Mouse (Mus musculus): ENCODE data around the gene Ptprj.

Ptprj gene

GRCm38 (mm10) chr2:90580236-90581005, at the start of gene Ptprj:
Gene Ptprj, minus strand, starts transcription at chr2:90580647.
- DNase-seq (ENCODE audit: low read depth): no peak

GRCm38 (mm10) chr2:90629552-90629951, 49.1 kb upstream of the Ptprj start:
- no peak for DNase-seq (ENCODE audit: low read depth)

GRCm38 (mm10) chr2:90628261-90628660, 47.8 kb upstream of the Ptprj start:
- no peak for DNase-seq (ENCODE audit: low read depth)

GRCm38 (mm10) chr2:90624920-90625319, 44.5 kb upstream of the Ptprj start:
- peak; percentile 74 for DNase-seq (ENCODE audit: low read depth)

DNA sequence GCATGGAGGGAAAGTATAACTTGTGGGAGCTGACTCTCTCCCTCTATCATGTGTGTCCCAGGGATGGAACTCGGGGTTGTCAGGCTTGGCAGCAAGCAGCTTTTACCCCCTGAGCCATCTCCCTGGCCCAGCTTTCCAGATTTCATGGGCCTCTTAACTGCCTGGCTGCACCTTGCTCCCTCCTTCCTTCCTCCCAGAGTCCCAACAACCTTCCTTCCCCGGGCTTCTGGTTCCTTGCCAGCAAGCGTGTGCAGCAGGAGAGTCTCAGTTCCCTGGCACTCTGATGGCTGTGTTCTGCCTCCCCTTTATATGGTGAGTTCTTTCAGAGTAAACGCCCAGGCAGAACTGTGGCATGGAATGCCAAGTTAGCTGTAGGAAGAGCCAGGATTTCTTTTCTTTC, 43.9 kb upstream of the Ptprj start:
- no peak for DNase-seq (ENCODE audit: low read depth)

- no peak for DNase-seq (ENCODE audit: low read depth)
These were observed 40.4 kb upstream of the Ptprj start for GRCm38 (mm10) chr2:90620815-90621214.

DNA sequence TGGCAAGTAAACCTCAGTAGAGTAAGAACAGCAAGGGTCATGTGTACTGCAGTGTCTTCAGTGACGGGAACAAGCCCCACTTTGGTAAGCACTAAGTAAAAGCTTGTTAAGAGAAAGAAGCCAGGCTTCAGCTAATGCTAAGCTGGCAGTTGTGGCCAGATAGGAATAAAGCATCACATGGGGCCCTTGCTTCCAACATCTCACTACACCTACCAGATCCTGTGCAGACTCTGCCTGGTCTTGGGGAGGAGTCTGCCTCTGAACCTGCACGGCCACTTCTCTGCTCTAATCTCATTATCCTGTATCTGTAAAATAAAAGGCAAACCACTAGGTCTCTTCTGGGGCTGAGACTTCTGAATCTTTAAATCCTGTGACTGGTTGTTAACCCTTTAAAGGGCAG, 39.2 kb upstream of the Ptprj start:
- DNase-seq (ENCODE audit: low read depth): no peak

GRCm38 (mm10) chr2:90614651-90615171, 34.3 kb upstream of the Ptprj start:
- DNase-seq (ENCODE audit: low read depth): no peak

DNA sequence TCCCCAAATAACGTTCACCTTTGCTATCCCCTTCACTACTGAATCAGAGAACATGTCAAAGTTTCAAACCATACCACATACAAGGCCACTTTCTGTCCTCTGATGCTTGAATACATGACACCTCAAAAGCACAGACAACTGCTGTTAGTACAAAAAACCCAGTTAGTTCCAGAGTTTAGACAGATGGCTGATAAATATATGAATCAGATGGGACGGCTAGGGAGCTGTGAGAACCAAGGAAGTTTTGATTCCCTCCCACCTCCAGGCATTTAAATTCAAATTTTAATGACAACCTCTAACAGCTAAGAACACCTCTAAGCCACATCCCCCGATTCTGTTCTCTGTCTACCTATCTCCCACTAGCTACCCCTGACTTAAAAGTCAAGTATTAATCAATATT, 33.1 kb upstream of the Ptprj start:
- DNase-seq (ENCODE audit: low read depth): no peak

DNA sequence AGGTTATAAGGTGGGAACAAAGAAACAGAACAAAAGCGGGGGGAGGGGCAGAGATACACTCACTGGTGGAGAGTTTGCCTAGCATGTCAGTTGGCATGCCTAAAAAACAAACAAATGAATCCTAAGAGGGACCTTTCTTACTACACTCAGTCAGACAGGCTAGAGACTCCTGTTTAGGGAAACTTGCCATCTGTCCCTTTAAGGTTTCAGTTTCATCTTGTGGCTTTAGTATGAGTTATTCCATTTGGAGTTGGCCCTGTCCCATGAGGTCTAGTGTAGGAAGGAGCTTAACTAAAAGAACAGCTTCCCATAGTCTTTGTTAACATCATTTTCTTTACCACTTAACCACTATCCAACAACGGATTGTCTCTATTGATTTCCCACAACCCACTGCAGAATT, 32.6 kb upstream of the Ptprj start:
- no peak for DNase-seq (ENCODE audit: low read depth)

DNA sequence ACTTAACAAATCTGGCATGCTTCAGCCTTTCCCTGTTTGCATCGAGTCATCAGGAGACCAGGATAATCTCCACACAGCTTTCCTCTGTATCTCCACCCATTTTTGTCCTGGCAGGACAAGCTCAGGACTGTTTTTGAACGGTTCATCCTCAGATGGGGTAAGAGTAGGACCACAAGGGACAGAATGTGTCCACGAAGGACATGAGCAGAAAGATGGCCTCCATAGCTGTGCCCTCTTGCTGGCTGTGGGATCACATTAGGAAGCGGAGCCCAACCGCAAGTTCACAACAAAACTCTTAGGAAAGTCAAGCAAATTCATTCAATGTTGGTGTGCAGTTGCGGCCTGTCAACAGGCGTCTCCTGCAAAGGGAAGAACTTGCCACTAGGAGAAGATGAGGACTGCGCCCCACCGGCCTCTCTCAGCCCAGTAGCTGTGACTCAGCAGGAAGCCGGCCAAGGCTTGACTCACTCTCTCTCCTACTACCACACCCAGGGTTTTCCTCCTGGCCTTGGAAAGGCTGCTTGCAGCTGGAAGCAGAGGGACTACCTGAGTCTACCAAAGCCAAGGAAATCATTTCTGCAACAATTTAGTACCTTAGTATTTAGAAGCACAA, 31.6 kb upstream of the Ptprj start:
- DNase-seq (ENCODE audit: low read depth): peak; percentile 43

GRCm38 (mm10) chr2:90601056-90601455, 20.6 kb upstream of the Ptprj start:
- DNase-seq (ENCODE audit: low read depth): no peak

DNA sequence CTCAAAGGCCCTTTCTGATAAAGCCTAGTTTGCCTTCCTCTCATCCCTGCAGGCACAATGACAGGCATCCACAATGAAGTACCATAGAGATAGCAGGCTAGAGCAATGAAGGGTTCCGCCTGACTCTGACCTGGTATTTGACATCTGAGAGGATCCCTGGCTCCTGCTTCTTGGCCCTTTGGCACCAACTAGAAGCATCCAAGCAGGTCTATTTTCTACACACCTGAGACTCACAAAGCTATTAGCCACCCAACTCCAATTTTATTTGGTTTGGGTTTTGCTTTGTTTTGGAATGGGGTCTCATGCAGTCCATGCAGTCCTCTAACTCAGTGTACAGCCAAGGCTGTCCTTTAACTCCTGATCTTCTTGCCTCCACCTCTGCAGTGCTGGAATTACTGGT, 7.7 kb upstream of the Ptprj start:
- DNase-seq (ENCODE audit: low read depth): no peak

- no peak for DNase-seq (ENCODE audit: low read depth)
These were observed 4.1 kb upstream of the Ptprj start for GRCm38 (mm10) chr2:90584506-90584905.

DNA sequence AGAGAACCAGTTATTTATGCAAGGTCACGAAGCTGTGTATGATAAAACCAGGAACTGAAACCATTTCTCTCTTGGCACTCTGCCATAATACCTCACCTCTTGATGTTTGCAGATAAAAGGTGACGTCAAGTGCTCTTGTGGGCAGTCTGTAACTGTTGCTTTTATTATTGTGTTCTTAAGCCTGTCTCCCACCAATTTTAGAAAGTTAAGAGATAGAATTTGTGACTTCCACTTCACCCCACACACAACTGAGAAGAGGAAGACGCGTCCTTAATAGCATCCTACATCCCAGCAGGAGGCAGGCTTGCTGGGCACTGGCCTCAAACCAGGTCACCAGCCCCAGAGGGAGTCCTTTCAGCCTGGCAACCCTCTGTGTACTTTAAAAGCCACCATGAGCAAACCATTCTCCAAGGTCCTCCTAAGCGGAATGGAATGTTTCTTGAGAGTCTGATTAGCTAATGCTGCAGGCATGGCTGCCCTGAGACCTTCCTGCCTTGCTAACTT, 3.2 kb upstream of the Ptprj start:
- DNase-seq (ENCODE audit: low read depth): no peak

DNA sequence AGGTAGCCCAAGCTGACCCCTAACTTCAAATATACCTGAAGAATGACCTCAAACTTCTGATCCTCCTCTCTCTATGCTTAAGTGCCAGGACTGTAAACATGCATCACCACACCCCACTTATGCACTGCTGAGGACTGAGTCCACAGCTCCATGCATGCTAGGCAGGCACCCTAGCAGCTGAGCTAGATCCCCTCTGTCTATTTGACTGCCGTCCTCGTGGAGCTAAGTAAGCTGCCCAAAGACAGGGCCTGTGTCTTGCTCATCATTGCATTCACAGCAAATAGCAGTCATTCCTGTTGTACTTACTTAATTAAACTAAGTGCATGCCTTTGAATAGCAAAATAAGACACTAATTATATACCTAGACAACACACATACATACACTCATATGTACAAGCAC, 2.4 kb upstream of the Ptprj start:
- no peak for DNase-seq (ENCODE audit: low read depth)

DNA sequence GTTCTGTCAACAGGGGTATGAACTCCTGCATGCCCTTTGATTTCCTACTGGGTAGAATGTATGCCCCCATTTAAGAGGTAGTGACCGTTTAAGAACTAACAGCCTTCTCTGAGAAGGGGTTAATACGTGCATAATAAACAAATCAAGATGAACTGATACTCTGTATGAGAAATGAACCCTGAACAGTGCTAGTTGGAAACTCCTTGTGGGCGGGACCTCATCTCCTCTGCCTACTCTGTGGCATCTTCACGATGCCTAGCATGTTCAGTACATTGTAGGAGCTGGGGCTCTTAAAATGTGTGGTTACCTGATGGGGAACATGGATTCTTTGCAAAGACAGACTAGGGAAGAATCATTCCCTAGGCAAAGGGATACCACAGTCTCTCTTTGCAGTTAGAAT, 1.9 kb upstream of the Ptprj start:
- no peak for DNase-seq (ENCODE audit: low read depth)

DNA sequence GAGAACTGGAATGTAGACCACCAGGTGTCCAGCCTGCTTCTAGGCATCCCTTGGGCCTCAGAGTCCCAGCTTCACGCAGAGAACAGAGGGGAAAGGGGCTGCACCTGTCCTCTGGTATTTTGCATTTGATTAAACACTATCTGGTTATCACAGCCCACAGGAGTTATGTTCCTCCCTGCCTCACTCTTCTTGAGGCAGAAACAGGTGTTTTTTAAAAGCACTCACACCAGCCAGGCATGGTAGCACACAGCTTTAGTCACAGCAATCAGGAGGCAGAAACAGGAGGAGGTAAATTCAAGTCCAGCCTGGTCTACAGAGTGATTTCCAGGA, 1.3 kb upstream of the Ptprj start:
- DNase-seq (ENCODE audit: low read depth): no peak

- no peak for DNase-seq (ENCODE audit: low read depth)
These were observed 754 bp upstream of the Ptprj start for GRCm38 (mm10) chr2:90581006-90581795.

DNA sequence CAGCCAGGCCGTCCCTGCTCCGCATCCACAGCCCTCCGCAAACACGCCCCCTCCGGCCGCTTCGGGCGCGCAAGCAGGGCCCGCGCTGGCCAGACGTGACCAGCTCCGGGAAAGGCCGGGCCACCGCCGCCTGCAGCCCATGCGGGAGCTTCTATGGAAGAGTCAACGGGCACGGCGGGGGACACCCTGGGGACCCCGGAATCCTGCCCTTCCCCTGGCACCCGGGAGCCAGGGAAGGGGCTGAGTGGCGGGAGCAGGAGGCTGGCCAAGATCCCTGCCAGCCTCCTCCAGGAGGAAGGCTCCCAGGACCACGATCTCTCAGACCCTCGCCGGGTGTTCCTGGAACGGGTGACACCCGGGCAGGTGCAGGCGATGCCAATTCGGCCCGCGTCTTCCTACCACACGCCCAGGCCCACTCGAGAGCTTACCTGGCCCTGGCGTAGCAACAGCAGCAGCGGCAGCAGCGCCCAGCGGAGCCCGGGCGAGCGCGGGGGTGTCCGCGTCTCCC, 665 bp downstream of the Ptprj start:
- no peak for DNase-seq (ENCODE audit: low read depth)

GRCm38 (mm10) chr2:90579038-90579727, 1.3 kb downstream of the Ptprj start:
- no peak for DNase-seq (ENCODE audit: low read depth)

All from c-Kit-positive CD71-negative TER-119-negative erythroid progenitor cells, embryonic 14.5 days (primary cell).